Mouse (Mus musculus) fibroblast of lung, adult 2 months (primary cell): ENCODE measurements around the gene Gm10354.
"Not testable (repeated sequence)": the region's sequence is repeated elsewhere in the genome, so short reads cannot be mapped to it uniquely, and the experiment has no call there.

Source experiments
- DNase-seq: peaks from one replicate; pipeline ENCODE4 v3.0.0-alpha.2; 2011; ENCODE audit warnings: low read depth

Gm10354 gene

GRCm38 (mm10) chr5:14978835-14979234, at the start of gene Gm10354:
Gene Gm10354, minus strand, starts transcription at chr5:14978935.
- DNase-seq: not testable (repeated sequence)

GRCm38 (mm10) chr5:15024316-15024715, 45.6 kb upstream of the Gm10354 start:
- not testable (repeated sequence) for DNase-seq

- not testable (repeated sequence) for DNase-seq
Observed at GRCm38 (mm10) chr5:15020067-15020466, 41.3 kb upstream of the Gm10354 start.

GRCm38 (mm10) chr5:15010639-15011582, 32.2 kb upstream of the Gm10354 start:
- not testable (repeated sequence) for DNase-seq

GRCm38 (mm10) chr5:15006907-15007306, 28.2 kb upstream of the Gm10354 start:
- not testable (repeated sequence) for DNase-seq

- DNase-seq: not testable (repeated sequence)
Observed at GRCm38 (mm10) chr5:15006288-15006687, 27.6 kb upstream of the Gm10354 start.

- DNase-seq: not testable (repeated sequence)
Observed at GRCm38 (mm10) chr5:15005584-15005983, 26.8 kb upstream of the Gm10354 start.

- DNase-seq: not testable (repeated sequence)
Observed at GRCm38 (mm10) chr5:15004569-15005562, 26.1 kb upstream of the Gm10354 start.

- not testable (repeated sequence) for DNase-seq
Observed at GRCm38 (mm10) chr5:14998077-14998476, 19.3 kb upstream of the Gm10354 start.

- not testable (repeated sequence) for DNase-seq
Observed at GRCm38 (mm10) chr5:14997556-14997955, 18.8 kb upstream of the Gm10354 start.

- DNase-seq: not testable (repeated sequence)
Observed at GRCm38 (mm10) chr5:14996670-14997249, 18.0 kb upstream of the Gm10354 start.

GRCm38 (mm10) chr5:14994124-14994523, 15.4 kb upstream of the Gm10354 start:
- DNase-seq: not testable (repeated sequence)

GRCm38 (mm10) chr5:14990375-14991158, 11.8 kb upstream of the Gm10354 start:
- DNase-seq: not testable (repeated sequence)

GRCm38 (mm10) chr5:14986649-14987387, 8.1 kb upstream of the Gm10354 start:
- not testable (repeated sequence) for DNase-seq

GRCm38 (mm10) chr5:14977368-14977767, 1.4 kb downstream of the Gm10354 start:
- DNase-seq: not testable (repeated sequence)

GRCm38 (mm10) chr5:14975294-14975693, 3.4 kb downstream of the Gm10354 start:
- DNase-seq: not testable (repeated sequence)

- DNase-seq: not testable (repeated sequence)
Observed at GRCm38 (mm10) chr5:14972841-14973240, 5.9 kb downstream of the Gm10354 start.

- not testable (repeated sequence) for DNase-seq
Observed at GRCm38 (mm10) chr5:14963821-14964220, 14.9 kb downstream of the Gm10354 start.

- DNase-seq: not testable (repeated sequence)
Observed at GRCm38 (mm10) chr5:14961502-14961901, 17.2 kb downstream of the Gm10354 start.
